Mouse (Mus musculus): ENCODE measurements around the gene Scn11a. TPM values are rescaled to one million over a fixed set of nuclear protein-coding genes. Genes with fewer than 3 reads are reported as not detected.
A peak's percentile ranks its signal among the peaks of the same experiment; 100 is the strongest.

Gene Scn11a
- total and polyA plus RNA-seq, 2 experiments from 2014 or later: 0.35 to 0.60 TPM

- peak; percentile 48 for TF ChIP-seq CTCF (IDR thresholded peaks at IDR 0.05)
- no peak overlapping the region for H3K27ac ChIP-seq (ENCODE audit: low read depth, low read length)
- 49% methylated on average over 9 of the region's 9 CpGs for WGBS
- ATAC-seq (ENCODE audit: low FRiP score) (no peak), DNase-seq (ENCODE audit: low spot score) (no peak)
- H3K9ac ChIP-seq (replicated peaks; ENCODE audit: low read length, poor library complexity, severe bottlenecking): no peak overlapping the region
- no peak overlapping the region for H3K4me3 ChIP-seq (ENCODE audit: low read depth, low read length)
- no peaks in the 10 kb centered on the region for H3K4me1 ChIP-seq (ENCODE audit: insufficient read depth, low read length)
- no peak overlapping the region for H3K4me2 ChIP-seq (ENCODE audit: low read depth, low read length, poor library complexity, severe bottlenecking)
- H3K27me3 ChIP-seq (ENCODE audit: insufficient read depth, low read length): no peaks in the 10 kb centered on the region
- no peaks in the 10 kb centered on the region for H3K36me3 ChIP-seq (ENCODE audit: insufficient read depth, low read length)
- no peaks in the 10 kb centered on the region for H3K9me3 ChIP-seq (ENCODE audit: low read length)
Observed at GRCm38 (mm10) chr9:119792505-119792904, 32.8 kb downstream of the Scn11a start.

- ATAC-seq (ENCODE audit: low FRiP score) (no peak), DNase-seq (ENCODE audit: low spot score) (no peak)
- 82% methylated on average over 3 of the region's 3 CpGs for WGBS
- Histone ChIP-seq H3K27me3 (ENCODE audit: insufficient read depth, low read length) (no peaks in the 10 kb centered on the region), H3K4me1 (ENCODE audit: insufficient read depth, low read length) (no peaks in the 10 kb centered on the region), H3K9ac (replicated peaks; ENCODE audit: low read length, poor library complexity, severe bottlenecking) (no peak overlapping the region), H3K4me3 (ENCODE audit: low read depth, low read length) (no peak overlapping the region), H3K36me3 (ENCODE audit: insufficient read depth, low read length) (no peaks in the 10 kb centered on the region), H3K4me2 (ENCODE audit: low read depth, low read length, poor library complexity, severe bottlenecking) (no peak overlapping the region), H3K9me3 (ENCODE audit: low read length) (no peaks in the 10 kb centered on the region), H3K27ac (ENCODE audit: low read depth, low read length) (no peak overlapping the region)
- TF ChIP-seq CTCF (IDR thresholded peaks at IDR 0.05): no peak
Observed at GRCm38 (mm10) chr9:119780901-119781300, 44.4 kb downstream of the Scn11a start.

GRCm38 (mm10) chr9:119776661-119777060 lies 48.6 kb downstream of the Scn11a start:
- H3K9me3 ChIP-seq (ENCODE audit: low read length): no peaks in the 10 kb centered on the region
- no peaks in the 10 kb centered on the region for H3K27me3 ChIP-seq (ENCODE audit: insufficient read depth, low read length)
- no peak for TF ChIP-seq CTCF (IDR thresholded peaks at IDR 0.05)
- no peaks in the 10 kb centered on the region for H3K36me3 ChIP-seq (ENCODE audit: insufficient read depth, low read length)
- no peak overlapping the region for H3K4me2 ChIP-seq (ENCODE audit: low read depth, low read length, poor library complexity, severe bottlenecking)
- H3K4me1 ChIP-seq (ENCODE audit: insufficient read depth, low read length): no peaks in the 10 kb centered on the region
- DNase-seq (ENCODE audit: low spot score) (no peak), ATAC-seq (ENCODE audit: low FRiP score) (no peak)
- no peak overlapping the region for H3K4me3 ChIP-seq (ENCODE audit: low read depth, low read length)
- H3K9ac ChIP-seq (replicated peaks; ENCODE audit: low read length, poor library complexity, severe bottlenecking): no peak overlapping the region
- H3K27ac ChIP-seq (ENCODE audit: low read depth, low read length): no peak overlapping the region
- 84% methylated on average over 7 of the region's 7 CpGs for WGBS

GRCm38 (mm10) chr9:119768585-119768984 lies 56.7 kb downstream of the Scn11a start:
- H3K27me3 ChIP-seq (ENCODE audit: insufficient read depth, low read length): no peaks in the 10 kb centered on the region

GRCm38 (mm10) chr9:119760226-119760625 lies 65.0 kb downstream of the Scn11a start:
- Histone ChIP-seq H3K9me3 (ENCODE audit: low read length) (no peaks in the 10 kb centered on the region), H3K4me3 (ENCODE audit: low read depth, low read length) (no peak overlapping the region), H3K4me1 (ENCODE audit: insufficient read depth, low read length) (no peaks in the 10 kb centered on the region), H3K27me3 (ENCODE audit: insufficient read depth, low read length) (no peaks in the 10 kb centered on the region), H3K36me3 (ENCODE audit: insufficient read depth, low read length) (no peaks in the 10 kb centered on the region), H3K27ac (ENCODE audit: low read depth, low read length) (no peak overlapping the region), H3K9ac (replicated peaks; ENCODE audit: low read length, poor library complexity, severe bottlenecking) (no peak overlapping the region), H3K4me2 (ENCODE audit: low read depth, low read length, poor library complexity, severe bottlenecking) (no peak overlapping the region)
- DNase-seq (ENCODE audit: low spot score) (no peak), ATAC-seq (ENCODE audit: low FRiP score) (no peak)
- no peak for TF ChIP-seq CTCF (IDR thresholded peaks at IDR 0.05)
- WGBS: 87% methylated on average over 3 of the region's 3 CpGs

More at GRCm38 (mm10) chr9:119768585-119768984, 56.7 kb downstream of the Scn11a start:
- Histone ChIP-seq H3K4me2 (ENCODE audit: low read depth, low read length, poor library complexity, severe bottlenecking) (no peak overlapping the region), H3K9ac (replicated peaks; ENCODE audit: low read length, poor library complexity, severe bottlenecking) (no peak overlapping the region), H3K36me3 (ENCODE audit: insufficient read depth, low read length) (no peaks in the 10 kb centered on the region), H3K4me1 (ENCODE audit: insufficient read depth, low read length) (no peaks in the 10 kb centered on the region), H3K27ac (ENCODE audit: low read depth, low read length) (no peak overlapping the region), H3K4me3 (ENCODE audit: low read depth, low read length) (no peak overlapping the region), H3K9me3 (ENCODE audit: low read length) (no peaks in the 10 kb centered on the region)
- no peak for ATAC-seq (ENCODE audit: low FRiP score)
- no peak for DNase-seq (ENCODE audit: low spot score)
- TF ChIP-seq CTCF (IDR thresholded peaks at IDR 0.05): peak; percentile 49
- 41% methylated on average over 7 of the region's 7 CpGs for WGBS

GRCm38 (mm10) chr9:119759457-119759856 lies 65.8 kb downstream of the Scn11a start:
- H3K4me1 ChIP-seq (ENCODE audit: insufficient read depth, low read length): no peaks in the 10 kb centered on the region
- no peaks in the 10 kb centered on the region for H3K9me3 ChIP-seq (ENCODE audit: low read length)
- ATAC-seq (ENCODE audit: low FRiP score): no peak
- no peaks in the 10 kb centered on the region for H3K36me3 ChIP-seq (ENCODE audit: insufficient read depth, low read length)
- no peak for TF ChIP-seq CTCF (IDR thresholded peaks at IDR 0.05)
- no peak overlapping the region for H3K4me2 ChIP-seq (ENCODE audit: low read depth, low read length, poor library complexity, severe bottlenecking)
- H3K27me3 ChIP-seq (ENCODE audit: insufficient read depth, low read length): no peaks in the 10 kb centered on the region
- H3K27ac ChIP-seq (ENCODE audit: low read depth, low read length): no peak overlapping the region
- no peak overlapping the region for H3K9ac ChIP-seq (replicated peaks; ENCODE audit: low read length, poor library complexity, severe bottlenecking)
- H3K4me3 ChIP-seq (ENCODE audit: low read depth, low read length): no peak overlapping the region
- DNase-seq (ENCODE audit: low spot score): no peak
- WGBS: 75% methylated on average over 1 of the region's 1 CpGs

All from midbrain, postnatal 0 days (tissue).